Mouse (Mus musculus): ENCODE measurements around the gene Gm20716. TPM values are rescaled to one million over a fixed set of nuclear protein-coding genes. Genes with fewer than 3 reads are reported as not detected.

Gene Gm20716
- polyA plus RNA-seq, 1 experiment from 2014 or later: 23.1 TPM

DNA sequence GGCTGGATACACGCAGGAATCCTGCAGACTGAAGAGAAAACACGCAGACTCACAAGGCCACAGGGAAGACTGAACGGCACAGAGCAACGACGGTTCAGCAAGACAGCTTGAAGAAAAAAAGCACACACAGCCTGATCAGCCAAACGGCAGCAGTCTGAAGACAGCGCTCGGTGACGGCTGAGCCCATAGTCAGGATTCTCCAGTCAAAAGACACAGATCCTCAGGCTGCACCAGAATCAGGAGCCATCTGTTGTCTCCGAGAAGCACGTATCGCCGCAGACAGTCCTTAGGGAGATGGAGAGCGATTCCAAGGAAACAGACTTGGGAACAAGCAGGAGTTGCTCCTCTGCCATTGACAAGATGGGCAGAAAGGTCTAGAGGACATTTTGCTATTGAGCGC is 93.0 kb downstream of the Gm20716 start:
- TF ChIP-seq CTCF (IDR thresholded peaks at IDR 0.05; ENCODE audit: low read depth): no peak
- Histone ChIP-seq H3K4me2 (no peak overlapping the region), H3K4me1 (ENCODE audit: insufficient read depth) (no peaks in the 10 kb centered on the region), H3K4me3 (ENCODE audit: low read depth, low read length) (no peak overlapping the region), H3K27ac (ENCODE audit: low read depth) (no peak overlapping the region), H3K9ac (no peak overlapping the region), H3K36me3 (ENCODE audit: insufficient read depth) (no peaks in the 10 kb centered on the region), H3K9me3 (ENCODE audit: low read depth, low read length) (no peaks in the 10 kb centered on the region), H3K27me3 (ENCODE audit: insufficient read depth, low read length) (no peaks in the 10 kb centered on the region)
- 65% methylated on average over 15 of the region's 15 CpGs for WGBS
- ATAC-seq (ENCODE audit: insufficient read depth) (no peak), DNase-seq (no peak)

Small RNAs within 50 kb of the gene (microRNA-seq; reads per million reads assigned to microRNA genes)
- not detected for gene Gm24561 (ENCODE audit: borderline number of aligned reads)

Other genes with a start within 250 kb of the Gm20716 start
- gene Ripor3, start 219.7 kb downstream of the Gm20716 start, polyA plus RNA-seq (2014; fragmentation: Nextera tagmentation; extraction: Ambion mirVana): 2.0 and 2.2 TPM in 2 replicates
- 14.0 and 14.1 TPM in 2 replicates for gene Pard6b, start 149.4 kb downstream of the Gm20716 start, polyA plus RNA-seq (2014; fragmentation: Nextera tagmentation; extraction: Ambion mirVana)
- gene Adnp, start 23.3 kb downstream of the Gm20716 start, polyA plus RNA-seq (2014; fragmentation: Nextera tagmentation; extraction: Ambion mirVana): 12.4 and 16.2 TPM in 2 replicates
- gene Dpm1, start 227 bp upstream of the Gm20716 start, polyA plus RNA-seq (2014; fragmentation: Nextera tagmentation; extraction: Ambion mirVana): 81.4 and 84.6 TPM in 2 replicates
- 7.7 and 10.0 TPM in 2 replicates for gene Mocs3, start 258 bp upstream of the Gm20716 start, polyA plus RNA-seq (2014; fragmentation: Nextera tagmentation; extraction: Ambion mirVana)
- gene Kcng1, start 51.4 kb upstream of the Gm20716 start, polyA plus RNA-seq (2014; fragmentation: Nextera tagmentation; extraction: Ambion mirVana): 0.14 and 0.83 TPM in 2 replicates

Measured in lung, embryonic 14.5 days (tissue).